Mouse (Mus musculus) ES-E14 (cell line): ENCODE data around the gene Grb2. TPM values are rescaled to one million over a fixed set of nuclear protein-coding genes. Genes with fewer than 3 reads are reported as not detected.

ENCODE experiments used
- DNase-seq: peaks from one replicate; pipeline ENCODE4 v3.0.0-alpha.2; 2013; ENCODE audit warnings: low read depth, low spot score
- H3K27ac ChIP-seq: 2 replicates; pipeline ENCODE4 v1.5.1; 2012; ENCODE audit warnings: low read depth, mild to moderate bottlenecking, low read length, moderate library complexity, mixed read lengths; ENCODE audit not compliant: poor library complexity, insufficient read depth, severe bottlenecking
- H3K36me3 ChIP-seq: 2 replicates; pipeline ENCODE4 v1.6.1; 2012; ENCODE audit warnings: mild to moderate bottlenecking, low read length, moderate library complexity, mixed read lengths; ENCODE audit not compliant: control insufficient read depth, poor library complexity, insufficient read depth, severe bottlenecking
- H3K4me1 ChIP-seq, 2 experiments: fragments of 150-350 bp in 1 of 2; sonication (generic) in 1 of 2; 2 replicates each; pipeline ENCODE4 v1.6.1; 2012; ENCODE audit warnings: low read length in 2 of 2, mild to moderate bottlenecking in 1 of 2, mixed read lengths in 1 of 2; ENCODE audit not compliant: control insufficient read depth in 2 of 2, insufficient read depth in 2 of 2, poor library complexity in 1 of 2
- H3K4me3 ChIP-seq, 2 experiments: fragments of 150-350 bp in 1 of 2; sonication (generic) in 1 of 2; 2 replicates each; pipeline ENCODE4 v1.5.1; 2012; ENCODE audit warnings: low read length in 2 of 2, low read depth in 1 of 2, mild to moderate bottlenecking in 1 of 2, mixed read lengths in 1 of 2; ENCODE audit not compliant: insufficient read depth in 1 of 2, poor library complexity in 1 of 2, severe bottlenecking in 1 of 2
- H3K9ac ChIP-seq: 2 replicates; pipeline ENCODE4 v1.6.1; 2012; ENCODE audit warnings: low read depth, mild to moderate bottlenecking, low read length, mixed read lengths; ENCODE audit not compliant: poor library complexity, insufficient read depth, severe bottlenecking
- H3K9me3 ChIP-seq: fragments of 150-350 bp; sonication (generic); 2 replicates; pipeline ENCODE4 v1.6.1; 2012; ENCODE audit warnings: low read depth, mild to moderate bottlenecking, low read length; ENCODE audit not compliant: control insufficient read depth, insufficient read depth
- CHD2 ChIP-seq: IDR thresholded peaks from 2 replicates; pipeline ENCODE4 v1.6.1; 2014; ENCODE audit warnings: mild to moderate bottlenecking, low read depth, low read length, inconsistent platforms
- HCFC1 ChIP-seq: IDR thresholded peaks from 2 replicates; pipeline ENCODE4 v1.6.1; 2012; ENCODE audit warnings: low read length, inconsistent platforms, borderline replicate concordance; ENCODE audit not compliant: insufficient read depth
- MAFK ChIP-seq: IDR thresholded peaks from 2 replicates; pipeline ENCODE4 v1.6.1; 2014; ENCODE audit warnings: mild to moderate bottlenecking, low read depth, low read length, inconsistent platforms; ENCODE audit not compliant: insufficient read depth
- ZC3H11A ChIP-seq: IDR thresholded peaks from 2 replicates; pipeline ENCODE4 v1.6.1; 2012; ENCODE audit warnings: low read depth, mild to moderate bottlenecking, inconsistent platforms, low read length, borderline replicate concordance
- ZNF384 ChIP-seq: IDR thresholded peaks from 2 replicates; pipeline ENCODE4 v1.6.1; 2012; ENCODE audit warnings: low read depth, low read length, inconsistent platforms
- in situ Hi-C, 2 experiments: fragments of 600-800 bp; cut with MboI; formaldehyde crosslinking; loops; one replicate each; pipeline ENCODE4 v1.15.1; 2025; ENCODE audit warnings: low sequenced_read_pairs in 2 of 2, inconsistent platforms in 1 of 2; ENCODE audit not compliant: unreplicated experiment in 2 of 2
- total RNA-seq: library from RNA; depleted of rRNA; stranded (reverse); fragments of 300-350 nt; gene quantifications from 2 replicates; pipeline ENCODE4 v1.2.3, GENCODE M21; 2012

Gene Grb2
- total RNA-seq, 1 experiment, result 24.4 TPM

GRCm38 (mm10) chr11:115608421-115609399 lies 99.7 kb downstream of the Grb2 start:
- H3K9me3 ChIP-seq, result no peaks in the 10 kb centered on the region
- H3K27ac ChIP-seq, result no peak overlapping the region
- H3K4me1 ChIP-seq, result peaks cover 6 to 8% of the 10 kb centered on the region in 2 experiments; a peak in 3 of 4 replicates
- DNase-seq, result no peak
- peaks cover 46% of the 10 kb centered on the region for H3K36me3 ChIP-seq
- peak overlapping the region in 1 of 2 experiments; percentile 23; a peak in 1 of 4 replicates for H3K4me3 ChIP-seq
- TF ChIP-seq ZNF384 (no peak), MAFK (no peak), CHD2 (no peak), ZC3H11A (no peak), HCFC1 (no peak)
- H3K9ac ChIP-seq, result no peak overlapping the region
- in situ Hi-C loops, result no loop called here

DNA sequence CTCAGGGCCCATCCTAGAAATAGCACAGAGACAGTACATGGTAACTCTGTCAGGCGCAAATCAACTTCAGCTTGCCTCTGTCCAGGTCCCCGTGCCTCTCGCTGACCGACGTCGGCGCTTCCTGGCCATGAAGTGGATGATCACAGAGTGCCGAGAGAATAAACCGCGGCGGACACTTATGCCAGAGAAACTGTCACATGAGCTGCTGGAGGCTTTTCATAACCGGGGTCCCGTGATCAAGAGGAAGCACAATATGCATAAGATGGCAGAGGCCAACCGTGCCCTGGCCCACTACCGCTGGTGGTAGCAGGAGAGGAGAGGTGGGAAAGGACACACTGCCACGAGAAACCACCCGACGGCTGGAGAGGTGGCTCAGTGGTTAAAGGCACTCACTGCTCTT lies 101.7 kb downstream of the Grb2 start:
- Histone ChIP-seq H3K9ac (no peak overlapping the region), H3K36me3 (peaks cover 50% of the 10 kb centered on the region), H3K27ac (no peak overlapping the region), H3K4me3 (no peak overlapping the region), H3K9me3 (no peaks in the 10 kb centered on the region), H3K4me1 (peaks cover 2 to 5% of the 10 kb centered on the region in 2 experiments; a peak in 1 of 4 replicates)
- in situ Hi-C loops, result no loop called here
- TF ChIP-seq HCFC1 (no peak), MAFK (no peak), ZNF384 (no peak), ZC3H11A (no peak)
- no peak for DNase-seq

DNA sequence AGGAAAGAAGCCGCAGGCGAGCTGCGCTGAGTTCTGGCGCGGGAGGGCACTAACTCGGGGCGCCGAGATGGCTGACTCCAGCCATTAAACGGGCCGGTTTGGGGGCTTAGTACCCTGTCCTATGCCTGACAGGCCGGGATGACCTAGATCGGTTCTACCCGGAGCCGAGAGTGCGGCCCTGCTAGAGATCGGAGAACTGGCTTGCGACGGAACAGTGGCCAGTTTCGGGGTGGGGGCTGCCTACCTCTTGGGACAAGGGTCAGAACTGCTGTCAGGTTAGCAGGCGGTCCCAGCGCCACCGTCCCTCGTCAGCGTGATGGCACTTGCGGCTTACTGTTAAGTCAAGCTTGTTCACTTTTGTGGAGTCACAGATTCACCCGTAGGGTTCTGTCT lies 104.1 kb downstream of the Grb2 start:
- Histone ChIP-seq H3K36me3 (peaks cover 43% of the 10 kb centered on the region), H3K4me1 (peaks cover 2 to 7% of the 10 kb centered on the region in 2 experiments; a peak in 1 of 4 replicates)
- in situ Hi-C loops, result no loop called here

GRCm38 (mm10) chr11:115603476-115604303 lies 104.7 kb downstream of the Grb2 start, which contains the start of the genes Mrps7 and Gga3:
Gene Mrps7, plus strand, starts transcription at chr11:115603925.
Gene Gga3, minus strand, starts transcription at chr11:115604051.
- H3K4me3 ChIP-seq, result peak within 1 kb of the TSS; percentile 67 to 91
- H3K27ac ChIP-seq, result peak within 1 kb of the TSS; percentile 87
- H3K36me3 ChIP-seq, result peaks cover 37% of the 10 kb centered on the region
- peaks cover 2 to 4% of the 10 kb centered on the region in 2 experiments; a peak in 1 of 4 replicates for H3K4me1 ChIP-seq
- in situ Hi-C loops, result no loop called here
- TF ChIP-seq HCFC1, result peak; percentile 74
- peak; percentile 91 for TF ChIP-seq CHD2
- no peak for TF ChIP-seq ZC3H11A
- no peak for TF ChIP-seq ZNF384
- TF ChIP-seq MAFK, result no peak
- DNase-seq, result peak; percentile 76
- H3K9ac ChIP-seq, result peak within 1 kb of the TSS; percentile 98
- H3K9me3 ChIP-seq, result no peaks in the 10 kb centered on the region

More for the DNA sequence above, 104.1 kb downstream of the Grb2 start:
- Histone ChIP-seq H3K4me3 (peak overlapping the region; percentile 67 to 91), H3K27ac (peak overlapping the region; percentile 87), H3K9ac (peak overlapping the region; percentile 98), H3K9me3 (no peaks in the 10 kb centered on the region)
- DNase-seq, result no peak
- TF ChIP-seq CHD2 (no peak), ZC3H11A (no peak), ZNF384 (no peak), HCFC1 (no peak), MAFK (no peak)
